Mouse (Mus musculus) mesoderm, embryonic 11.5 days (tissue): ENCODE measurements at regions not wholly inside any gene's neighbourhood (a gene's known extent, or its start where the extent isn't known, plus 50 kb on each side); places are given as distances from the start of the nearest gene placed in this dataset.

Source experiments
- DNase-seq: peaks from one replicate; pipeline ENCODE4 v3.0.0-alpha.2; 2012; ENCODE audit warnings: low read depth, low spot score

DNA sequence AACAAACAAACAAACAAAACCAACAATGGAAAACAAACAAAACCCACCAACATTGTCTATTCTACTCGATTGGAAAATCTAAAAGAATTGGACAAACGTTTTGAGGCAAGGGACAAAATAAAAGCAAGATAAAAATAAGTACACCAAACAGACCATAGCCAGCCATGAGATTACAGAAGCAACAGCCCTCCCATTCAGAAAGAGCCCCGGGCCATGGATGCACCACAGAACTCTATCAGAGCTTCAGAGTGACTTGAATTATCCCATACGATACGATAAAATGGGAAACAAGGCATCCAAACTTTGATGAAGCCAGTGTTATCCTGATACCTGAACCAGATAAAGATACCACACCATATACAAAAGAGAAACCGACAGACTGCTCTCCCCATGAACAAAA, 68.7 kb downstream of the Npepl1 start:
- DNase-seq: no peak

DNA sequence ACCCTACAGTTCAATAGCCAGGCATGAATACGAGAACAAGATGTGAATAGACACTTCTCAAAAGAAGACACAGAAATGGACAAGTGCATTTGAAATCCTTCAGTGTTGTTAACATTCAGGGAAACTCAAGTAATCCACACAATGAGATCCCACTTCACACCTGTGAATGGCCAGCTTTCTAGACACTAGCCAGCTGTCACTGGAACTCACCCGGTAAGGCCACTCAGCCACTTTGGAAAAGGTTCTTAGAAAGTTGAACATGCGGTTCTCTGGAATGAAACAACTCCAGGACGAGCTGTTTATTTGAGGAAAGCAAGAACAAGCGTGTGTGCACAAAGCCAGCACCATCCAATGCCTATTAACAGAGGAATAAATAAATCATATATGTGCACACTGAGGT, 74.6 kb downstream of the Npepl1 start:
- no peak for DNase-seq

DNA sequence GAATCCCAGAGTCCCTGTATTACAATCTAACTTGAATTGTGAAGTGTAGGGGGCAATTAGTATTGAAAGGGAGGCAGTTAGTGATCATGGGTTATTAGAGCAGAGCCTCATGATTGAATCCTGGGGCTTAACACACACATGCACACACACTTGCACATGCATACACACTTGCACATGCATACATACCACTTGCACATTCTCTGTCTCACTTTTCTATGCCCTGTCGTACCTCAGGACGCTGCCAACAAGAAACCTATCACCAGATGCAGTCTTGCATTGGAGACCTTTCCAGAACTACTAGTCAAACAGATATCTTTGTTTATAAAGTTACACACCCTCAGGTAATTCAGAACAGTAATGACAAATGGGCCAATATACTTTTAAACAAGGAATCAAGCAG, 80.9 kb downstream of the Npepl1 start:
- no peak for DNase-seq

DNA sequence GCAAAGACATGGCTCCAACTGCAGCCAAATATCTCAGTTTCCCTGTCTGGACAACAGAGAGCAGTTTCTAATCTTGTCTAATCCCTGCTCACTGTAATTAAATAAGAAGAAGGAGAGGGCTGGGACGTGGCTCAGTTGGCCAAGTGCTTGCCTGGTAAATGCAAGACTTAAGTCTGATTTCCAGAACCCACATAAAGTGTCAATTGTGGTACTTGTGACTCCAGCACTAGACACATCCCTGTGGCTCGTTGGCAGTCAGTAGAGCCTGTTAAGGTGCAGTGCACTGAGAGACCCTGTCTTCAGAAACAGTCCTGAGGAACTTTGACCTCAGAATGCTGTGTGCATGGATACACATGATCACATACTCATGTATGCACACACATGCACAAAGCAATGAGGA, 81.4 kb downstream of the Npepl1 start:
- no peak for DNase-seq

DNA sequence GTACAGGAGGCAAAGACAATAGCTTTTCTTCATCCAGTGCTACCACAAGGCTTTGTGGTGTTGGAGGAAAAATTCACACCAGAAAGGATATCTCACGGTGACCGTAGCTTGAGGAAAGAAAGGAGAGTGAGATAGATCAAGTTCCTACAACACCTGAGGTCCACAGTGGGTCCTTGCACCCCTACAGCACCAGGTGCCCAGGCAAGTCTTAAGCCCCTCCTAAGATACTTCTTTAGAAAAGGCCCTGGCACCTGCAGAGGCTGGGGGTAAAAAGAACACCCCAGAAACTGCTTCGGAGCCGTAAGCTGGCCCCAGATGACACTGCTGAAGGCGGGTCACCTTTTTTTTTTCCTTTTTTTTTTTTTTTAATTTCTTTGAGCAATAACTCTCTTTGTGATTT, 81.9 kb downstream of the Npepl1 start:
- no peak for DNase-seq

DNA sequence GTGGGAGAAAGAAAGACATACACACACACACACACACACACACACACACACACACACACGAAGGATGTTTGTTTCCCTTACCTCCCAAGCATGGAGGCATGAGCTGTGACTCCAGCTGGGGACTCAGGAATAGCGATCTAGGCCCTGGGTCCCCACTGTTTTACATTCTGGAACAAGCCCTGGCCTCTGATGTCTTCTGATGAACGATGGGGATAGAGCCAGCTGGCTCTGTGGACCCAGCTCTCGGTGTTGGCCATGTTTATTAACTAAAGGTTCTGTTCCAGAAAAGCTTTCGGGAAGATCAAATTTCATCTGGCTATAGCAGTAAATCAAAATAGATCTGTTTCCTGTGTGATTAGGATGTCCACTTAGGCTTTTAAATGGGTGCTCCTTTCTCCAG, 83.4 kb downstream of the Npepl1 start:
- DNase-seq: no peak

DNA sequence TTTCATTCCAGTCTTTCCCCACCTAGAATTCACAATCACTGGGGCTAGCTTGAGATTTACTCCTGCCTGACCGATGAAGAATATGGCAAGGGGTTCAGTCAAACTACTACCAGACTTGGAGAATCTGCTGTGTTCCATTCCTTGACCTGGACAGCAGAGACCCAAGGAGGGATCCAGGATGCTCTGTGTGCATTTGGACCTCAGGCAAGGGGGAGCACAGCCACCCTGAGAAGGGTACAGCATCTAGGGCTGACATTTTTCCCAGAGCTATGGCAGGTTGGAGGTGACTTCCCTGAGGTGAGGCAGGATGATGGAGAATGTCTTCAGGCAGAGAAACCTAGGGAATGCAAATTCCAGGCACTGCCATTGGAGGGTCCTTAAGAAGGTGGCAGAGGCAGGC, 85.5 kb downstream of the Npepl1 start:
- DNase-seq: no peak

DNA sequence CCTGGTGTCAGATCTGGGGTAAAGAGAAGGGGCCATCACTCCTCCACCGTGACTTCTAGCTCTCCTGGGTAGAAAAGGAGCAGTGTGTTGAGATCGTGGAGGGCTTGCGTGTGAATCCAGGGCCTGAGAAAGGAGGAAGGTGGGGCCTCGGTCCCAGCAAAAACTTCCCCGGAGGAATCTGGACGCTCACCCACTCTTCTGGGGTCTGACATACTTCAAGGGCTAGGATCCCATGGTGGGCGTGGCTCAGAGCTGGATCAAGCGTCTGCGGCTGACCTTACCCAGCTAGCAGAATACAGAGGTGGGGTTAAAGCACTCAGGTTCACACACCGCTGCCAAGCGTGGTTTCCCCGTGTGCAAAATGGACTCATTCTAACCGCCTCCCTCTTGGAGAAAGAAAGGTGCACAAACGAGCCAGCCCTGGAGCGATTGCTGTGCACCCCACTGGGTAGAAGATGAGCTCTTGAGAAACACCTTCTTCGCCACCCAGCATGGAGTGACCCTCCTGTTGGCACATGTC, 86.6 kb downstream of the Npepl1 start:
- no peak for DNase-seq

DNA sequence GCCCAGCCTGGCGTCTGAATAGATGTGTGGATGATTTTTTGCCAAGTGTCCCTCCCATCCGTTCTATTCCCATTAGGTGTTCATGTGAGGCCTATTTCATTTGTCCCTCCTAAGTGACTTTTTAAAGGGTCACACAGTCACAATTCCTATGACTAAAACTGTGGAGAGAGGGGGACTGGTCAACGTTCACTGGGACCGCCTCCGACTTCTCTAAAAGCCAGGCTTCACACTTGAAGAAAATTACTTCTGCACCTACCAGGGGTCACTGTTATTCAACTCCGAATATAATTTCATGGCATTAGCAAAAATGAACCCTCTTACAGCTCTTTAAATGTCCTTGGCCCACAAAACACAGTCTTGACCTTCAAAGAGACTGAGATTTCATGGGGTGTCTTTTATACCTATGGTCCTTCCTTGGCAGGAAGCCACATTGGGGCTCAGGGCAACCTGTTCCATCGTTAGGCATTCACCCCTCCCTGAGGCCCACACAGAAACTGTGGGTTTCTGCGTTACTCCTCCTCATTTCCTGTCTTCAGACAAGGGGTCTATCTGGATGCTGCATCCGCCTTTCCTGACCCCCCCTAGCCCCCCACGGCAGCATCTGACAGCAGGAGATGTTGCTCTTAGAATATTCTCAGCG, 86.7 kb upstream of the Gnas start:
- no peak for DNase-seq

DNA sequence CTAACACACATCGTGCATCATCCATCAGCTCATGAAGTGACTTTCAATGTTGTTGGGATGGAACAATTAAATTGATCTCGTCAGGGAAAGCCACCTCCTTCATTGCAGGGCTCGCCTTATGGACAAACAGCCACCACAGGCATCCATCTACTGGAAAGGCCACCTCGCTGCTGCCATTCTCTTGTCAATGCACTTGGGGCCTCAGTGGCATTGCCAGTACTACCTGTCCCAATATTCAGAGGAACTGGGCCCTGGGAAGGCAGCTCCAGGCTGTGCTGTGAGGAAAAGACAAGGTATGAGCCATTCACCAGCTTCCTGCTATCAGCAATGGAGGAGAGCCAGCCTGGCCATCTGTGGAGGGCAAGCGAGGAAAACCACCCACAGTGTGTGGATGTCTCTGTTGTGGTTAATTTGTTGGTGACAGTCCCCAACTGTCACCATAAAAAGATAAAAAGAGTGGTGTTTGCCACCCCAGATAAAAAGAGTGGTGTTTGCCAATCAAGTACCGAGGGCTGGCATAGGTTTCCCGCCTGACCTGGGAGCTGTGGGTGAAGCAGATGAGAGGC, 85.6 kb upstream of the Gnas start:
- no peak for DNase-seq

DNA sequence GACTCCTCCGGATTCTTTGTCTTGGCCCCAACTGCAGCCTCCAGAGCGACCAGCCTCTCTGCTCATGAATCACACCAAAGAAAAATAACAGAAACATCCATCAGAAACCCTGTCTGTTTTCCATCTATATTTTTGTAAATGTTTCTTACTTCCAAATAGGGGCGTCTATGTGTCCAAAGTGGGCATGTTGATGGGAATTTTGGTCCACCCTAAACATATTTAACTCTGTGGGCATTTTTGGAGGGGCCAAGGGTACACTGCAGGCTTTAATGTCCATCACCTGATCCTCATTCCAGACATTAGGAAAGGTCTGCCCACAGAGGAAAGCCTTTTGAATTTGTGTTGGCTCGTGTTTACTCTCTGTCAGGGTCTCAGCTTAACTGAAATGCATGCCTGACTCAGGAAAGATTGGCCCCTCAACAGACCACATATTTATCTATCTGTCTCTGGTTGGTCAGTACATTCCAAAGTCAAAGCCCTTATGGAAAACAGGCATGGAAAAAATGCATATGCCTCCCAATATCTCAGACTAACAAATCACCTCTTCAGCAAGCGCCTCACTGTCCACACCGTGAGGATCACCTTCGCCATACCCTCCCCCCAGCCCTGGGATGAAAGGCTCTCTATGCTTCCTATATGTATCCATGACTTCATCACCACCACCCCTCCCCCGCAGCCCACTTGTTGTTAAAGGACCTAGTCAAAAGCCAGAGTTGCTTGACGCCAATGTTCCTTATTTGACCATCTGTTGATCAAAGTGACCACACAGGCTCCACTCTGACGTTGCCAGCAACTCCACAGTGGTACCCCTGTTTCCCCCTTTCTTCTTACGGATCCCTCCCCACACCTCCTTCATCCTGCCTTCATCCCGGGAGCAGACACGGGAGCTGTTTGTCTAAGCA, 83.9 kb upstream of the Gnas start:
- DNase-seq: peak; percentile 54

DNA sequence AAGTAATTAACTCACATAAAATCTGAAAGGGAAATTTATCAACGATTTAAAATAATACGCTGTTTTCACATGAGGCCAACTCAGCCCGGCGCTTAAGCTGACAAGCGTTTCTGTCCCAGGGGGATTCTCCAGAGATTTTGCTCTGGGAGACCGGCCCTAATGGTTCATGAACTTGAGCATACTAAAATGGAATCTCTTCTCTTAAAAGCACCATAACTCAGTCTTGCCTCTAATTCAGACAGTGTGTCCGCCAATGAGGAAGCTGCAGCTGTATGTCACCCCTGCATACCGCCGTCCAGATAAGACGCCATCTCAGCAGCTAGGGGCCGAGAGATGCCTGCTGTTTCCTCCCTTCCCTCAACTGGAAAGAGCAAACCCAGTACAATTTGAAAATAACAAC, 80.7 kb upstream of the Gnas start:
- peak; percentile 54 for DNase-seq

DNA sequence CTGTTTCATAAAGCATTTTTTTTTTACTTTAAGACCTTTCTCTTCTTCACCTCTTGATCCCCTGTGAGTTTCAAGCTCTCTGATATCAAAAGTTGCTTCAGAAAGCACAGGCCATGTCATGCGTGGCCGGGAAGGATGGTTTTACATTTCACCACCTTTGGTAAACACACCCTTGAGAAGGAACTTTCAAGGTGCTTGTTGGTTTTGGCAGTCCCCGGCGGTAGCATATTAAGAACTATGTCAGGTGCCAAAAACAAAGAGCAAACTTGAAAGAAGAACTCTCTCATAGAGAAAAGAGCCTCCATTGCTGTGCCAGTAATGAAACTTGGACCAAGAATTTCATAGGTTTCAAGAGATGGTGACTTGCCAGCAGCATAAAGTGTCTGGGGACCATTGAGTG, 72.4 kb upstream of the Gnas start:
- no peak for DNase-seq

DNA sequence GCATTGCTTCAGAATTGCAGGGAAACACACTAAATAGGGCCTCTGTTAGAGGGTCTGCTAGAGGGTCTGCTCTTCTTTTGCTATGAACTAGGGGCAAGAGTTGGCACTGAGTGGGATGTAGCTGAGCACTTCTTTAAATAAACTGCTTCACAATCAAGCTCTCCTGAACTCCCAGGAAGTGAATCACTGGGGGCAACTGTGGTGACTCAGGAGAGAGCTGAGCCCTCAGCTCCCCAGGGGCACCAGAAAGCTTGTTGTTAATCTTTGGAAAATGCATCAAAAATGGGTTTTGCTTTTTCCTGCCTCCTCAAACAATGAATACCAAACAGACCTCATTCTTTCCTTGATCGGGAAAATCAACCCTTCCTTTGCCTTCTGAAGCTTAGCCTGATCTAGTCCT, 57.5 kb upstream of the Gnas start:
- no peak for DNase-seq
